ENCODE assay signal across 12 mouse cellular contexts in the genomic region with DNA sequence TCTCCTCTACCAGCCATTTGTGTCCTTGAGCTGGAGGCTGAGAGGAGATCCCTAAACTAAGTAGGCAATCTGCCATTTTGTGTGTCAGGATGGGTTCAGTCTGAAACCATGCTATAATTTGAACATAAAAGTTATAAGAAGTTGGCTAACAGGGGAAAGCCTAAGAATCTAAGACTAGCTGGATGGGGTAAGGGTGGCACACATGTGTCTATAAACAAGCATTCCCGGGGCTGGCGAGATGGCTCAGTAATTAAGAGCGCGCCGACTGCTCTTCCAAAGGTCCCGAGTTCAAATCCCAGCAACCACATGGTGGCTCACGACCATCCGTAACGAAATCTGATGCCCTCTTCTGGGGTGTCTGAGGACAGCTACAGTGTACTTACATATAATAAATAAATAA.
"Had no signal": no experiment of that assay in that cellular context is flagged by ENCODE, and none has a peak within 500 bp of the region (broad histone marks: within the 10 kb centered on the region; RNA-seq: fewer than 3 reads in every experiment).

No protein-coding gene starts in this region.

- H3K36me3 ChIP-seq: midbrain, embryonic 13.5 days had no signal

- H3K27me3 ChIP-seq: limb, embryonic 12.5 days; megakaryocyte, embryonic 14.5 days; midbrain, embryonic 13.5 days had no signal

- H3K9me3 ChIP-seq: limb, embryonic 12.5 days; megakaryocyte, embryonic 14.5 days; midbrain, embryonic 13.5 days had no signal

- DNase-seq: kidney, adult 9 months; kidney, postnatal 25 days; layer of hippocampus, adult 9-11 months; layer of hippocampus, postnatal 36 days; lung, embryonic 14.5 days; lung, postnatal 10 days; lung, postnatal 4 days; right cerebral cortex, postnatal 25 days; thymus, postnatal 4 days had no signal
